8 mouse cellular contexts compared by ENCODE assay signal in genomic region chr6:146642276-146643183, GRCm38 (mm10). TPM values are rescaled to one million over a fixed set of nuclear protein-coding genes. Genes with fewer than 3 reads are reported as not detected.
A peak's percentile ranks its signal among the peaks of the same experiment; 100 is the strongest.
DNase-seq lines count a peak whose midpoint lies in the region; ATAC-seq lines count a peak whose summit lies in the region.

Gene Med21 (plus strand): TSS chr6:146642547.
Gene Tm7sf3 (minus strand): TSS chr6:146642824.

- intact Hi-C loops in heart, postnatal 14 days (cut with DNase I), result no loop called here

- peak within 1 kb of the TSS; percentile 79 for H3K4me3 ChIP-seq in forebrain, embryonic 14.5 days (ENCODE audit: low read depth, low read length)
- H3K4me3 ChIP-seq in neural tube, embryonic 15.5 days (replicated peaks), result peak within 1 kb of the TSS; percentile 87

- no peaks in the 10 kb centered on the region for H3K27me3 ChIP-seq in forebrain, embryonic 14.5 days (replicated peaks; ENCODE audit: control insufficient read depth, insufficient read depth, low read length)
- H3K27me3 ChIP-seq in neural tube, embryonic 15.5 days (replicated peaks), result no peaks in the 10 kb centered on the region

- H3K36me3 ChIP-seq in forebrain, embryonic 14.5 days (ENCODE audit: control insufficient read depth, insufficient read depth, low read length), result no peaks in the 10 kb centered on the region
- no peaks in the 10 kb centered on the region for H3K36me3 ChIP-seq in neural tube, embryonic 15.5 days

- peak within 1 kb of the TSS; percentile 87 for H3K9ac ChIP-seq in forebrain, embryonic 14.5 days (ENCODE audit: low read length)
- peak within 1 kb of the TSS; percentile 80 for H3K9ac ChIP-seq in neural tube, embryonic 15.5 days (replicated peaks)

- H3K27ac ChIP-seq in forebrain, embryonic 14.5 days (ENCODE audit: low read depth, low read length), result peak within 1 kb of the TSS; percentile 83
- H3K27ac ChIP-seq in neural tube, embryonic 15.5 days (replicated peaks), result peak within 1 kb of the TSS; percentile 90

- H3K4me2 ChIP-seq in forebrain, embryonic 14.5 days (ENCODE audit: low read length), result peak within 1 kb of the TSS; percentile 84
- peak within 1 kb of the TSS; percentile 90 for H3K4me2 ChIP-seq in neural tube, embryonic 15.5 days

- ATAC-seq in forebrain, embryonic 14.5 days, result peak; percentile 98
- peak; percentile 98 for ATAC-seq in neural tube, embryonic 15.5 days (ENCODE audit: low FRiP score)

- under 1% methylated on average over 60 of the region's 60 CpGs for WGBS in forebrain, embryonic 14.5 days
- WGBS in neural tube, embryonic 15.5 days, result under 1% methylated on average over 60 of the region's 60 CpGs

- H3K9me3 ChIP-seq in forebrain, embryonic 14.5 days (replicated peaks; ENCODE audit: control insufficient read depth, low read length), result no peaks in the 10 kb centered on the region
- H3K9me3 ChIP-seq in neural tube, embryonic 15.5 days (replicated peaks), result no peaks in the 10 kb centered on the region

- H3K4me1 ChIP-seq in forebrain, embryonic 14.5 days (ENCODE audit: control insufficient read depth, insufficient read depth, low read length), result peaks cover 7% of the 10 kb centered on the region
- peaks cover 14% of the 10 kb centered on the region for H3K4me1 ChIP-seq in neural tube, embryonic 15.5 days

- DNase-seq in ES-CJ7 (ENCODE audit: low read depth, low spot score), result peak; percentile 99
- DNase-seq in cerebellum, adult 11 months, result peak; percentile 98
- peak; percentile 100 for DNase-seq in forebrain, embryonic 14.5 days (ENCODE audit: low spot score)
- peak; percentile 98 to 99 for DNase-seq in heart, postnatal 14 days
- peak; percentile 97 for DNase-seq in layer of hippocampus, adult 11-12 months (ENCODE audit: low spot score)
- DNase-seq in lung, adult 18-20 months, result peak; percentile 98 to 99
- peak; percentile 98 for DNase-seq in testis, postnatal 14 days (ENCODE audit: low spot score)

RNA-seq across cellular contexts. Expression of gene Med21, which starts in this region (rescaled TPM):
- 117 and 122 TPM in 2 replicates for polyA plus RNA-seq in forebrain, embryonic 14.5 days (2014; fragmentation: Nextera tagmentation; extraction: Ambion mirVana)
- total RNA-seq in heart, postnatal 14 days (2021), result 10 to 100 TPM; 51.3 to 55.2 TPM
- 124 and 135 TPM in 2 replicates for polyA plus RNA-seq in neural tube, embryonic 15.5 days (2015; fragmentation: Nextera tagmentation; extraction: Ambion mirVana)

RNA-seq across cellular contexts. Expression of gene Tm7sf3, which starts in this region (rescaled TPM):
- polyA plus RNA-seq in forebrain, embryonic 14.5 days (2014; fragmentation: Nextera tagmentation; extraction: Ambion mirVana), result 29.5 and 31.1 TPM in 2 replicates
- 10 to 100 TPM; 18.1 to 19.9 TPM for total RNA-seq in heart, postnatal 14 days (2021)
- polyA plus RNA-seq in neural tube, embryonic 15.5 days (2015; fragmentation: Nextera tagmentation; extraction: Ambion mirVana), result 29.3 and 31.3 TPM in 2 replicates

Comparison
In these comparisons a context has a peak if more than half of its experiments do, and no peak if none do; other contexts are left out.
1. Peak in every context shown above with its lines: DNase-seq, ATAC-seq, H3K4me3 ChIP-seq and H3K27ac ChIP-seq.